Mouse (Mus musculus) forebrain, postnatal 0 days (tissue): ENCODE results near the gene Jazf1. TPM values are rescaled to one million over a fixed set of nuclear protein-coding genes. Genes with fewer than 3 reads are reported as not detected.

Source experiments
- ATAC-seq: fragments of 200-750 bp; cut with Nextera tagmentation; 2 replicates; pipeline ENCODE4 v1.8.0; 2017; ENCODE audit warnings: mild to moderate bottlenecking, moderate library complexity
- DNase-seq: peaks from one replicate; pipeline ENCODE4 v3.0.0-alpha.2; 2015
- H3K27ac ChIP-seq: fragments of 300-500 bp; sonication (generic); 2 replicates; pipeline ENCODE4 v1.5.1; 2014; ENCODE audit warnings: low read depth, mild to moderate bottlenecking, antibody characterized with exemption, low read length, moderate library complexity, mixed read lengths
- H3K27me3 ChIP-seq: fragments of 300-500 bp; sonication (generic); 2 replicates; pipeline ENCODE4 v1.6.1; 2014; ENCODE audit warnings: mild to moderate bottlenecking, low read length, mixed read lengths; ENCODE audit not compliant: insufficient read depth
- H3K36me3 ChIP-seq: fragments of 300-500 bp; sonication (generic); 2 replicates; pipeline ENCODE4 v1.6.1; 2014; ENCODE audit warnings: mild to moderate bottlenecking, moderate library complexity; ENCODE audit not compliant: insufficient read depth
- H3K4me1 ChIP-seq: fragments of 300-500 bp; sonication (generic); 2 replicates; pipeline ENCODE4 v1.6.1; 2014; ENCODE audit warnings: antibody characterized with exemption; ENCODE audit not compliant: insufficient read depth
- H3K4me2 ChIP-seq: fragments of 300-500 bp; sonication (generic); 2 replicates; pipeline ENCODE4 v1.6.1; 2014; ENCODE audit warnings: low read depth, mild to moderate bottlenecking, moderate library complexity
- H3K4me3 ChIP-seq: fragments of 300-500 bp; sonication (generic); 2 replicates; pipeline ENCODE4 v1.5.1; 2014; ENCODE audit warnings: low read depth, low read length, mixed read lengths
- H3K9ac ChIP-seq: fragments of 300-500 bp; sonication (generic); 2 replicates; pipeline ENCODE4 v1.6.1; 2014; ENCODE audit warnings: mild to moderate bottlenecking
- H3K9me3 ChIP-seq: fragments of 300-500 bp; sonication (generic); 2 replicates; pipeline ENCODE4 v1.6.1; 2016; ENCODE audit warnings: low read length
- CTCF ChIP-seq: sonication (generic); IDR thresholded peaks from 2 replicates; pipeline ENCODE4 v1.5.1; 2016; ENCODE audit warnings: antibody characterized with exemption, control low read depth, low read depth
- WGBS: fragments of 180-500 bp; shearing (Covaris S2); extraction: QIAGEN DNeasy Blood & Tissue Kit; methylation state at CpG from one replicate; pipeline ENCODE4 v1.1.7; 2014; 5-methylcytosine and 5-hydroxymethylcytosine counted together
- polyA plus RNA-seq: library from polyadenylated mRNA; unstranded; fragments of >200 nt; fragmentation: Nextera tagmentation; extraction: Ambion mirVana; gene quantifications from 2 replicates; pipeline ENCODE4 v1.2.1, GENCODE M21; 2015
- total RNA-seq: library from RNA; depleted of rRNA; stranded (reverse); fragments of >200 nt; gene quantifications from 2 replicates; pipeline ENCODE4 v1.2.3, GENCODE M21; 2014

The Jazf1 gene
- total and polyA plus RNA-seq, 2 experiments from 2014 or later: 50.8 to 71.7 TPM

DNA sequence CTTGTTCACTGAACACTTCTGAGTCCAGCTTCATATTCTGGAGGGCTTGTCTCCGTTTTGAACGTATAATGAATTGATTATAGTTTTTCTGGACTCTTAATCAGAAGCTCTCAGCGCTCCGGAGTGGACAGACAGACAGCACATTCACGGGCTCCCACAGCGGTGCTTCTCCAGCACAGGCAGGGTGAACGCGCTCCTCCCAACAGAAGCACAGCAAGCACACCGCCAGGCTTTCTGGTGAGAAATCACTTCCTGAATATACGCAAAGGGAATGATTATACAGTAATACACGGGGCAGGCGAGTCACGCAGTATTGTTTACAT is 174.0 kb downstream of the Jazf1 start:
- H3K9me3 ChIP-seq: no peaks in the 10 kb centered on the region
- H3K27ac ChIP-seq: 0 out of 2 replicates have a peak overlapping the region, but pooled peaks have one; percentile 2
- H3K36me3 ChIP-seq: no peaks in the 10 kb centered on the region
- 11% methylated on average over 13 of the region's 13 CpGs for WGBS
- peak; percentile 26 for DNase-seq
- TF ChIP-seq CTCF: no peak
- ATAC-seq: peak; percentile 32
- H3K27me3 ChIP-seq: no peaks in the 10 kb centered on the region
- peak overlapping the region; percentile 15; the same call in 1 of the 2 replicates for H3K9ac ChIP-seq
- peak overlapping the region; percentile 1; the same call in 1 of the 2 replicates for H3K4me3 ChIP-seq
- H3K4me2 ChIP-seq: peak overlapping the region; percentile 36; the same call in 1 of the 2 replicates
- peaks cover 13% of the 10 kb centered on the region; the same call in 1 of the 2 replicates for H3K4me1 ChIP-seq

GRCm38 (mm10) chr6:52893811-52894500 is 174.5 kb downstream of the Jazf1 start:
- Histone ChIP-seq H3K4me1 (peaks cover 13% of the 10 kb centered on the region; the same call in 1 of the 2 replicates), H3K36me3 (no peaks in the 10 kb centered on the region), H3K9ac (peak overlapping the region; percentile 15; the same call in 1 of the 2 replicates), H3K4me2 (peak overlapping the region; percentile 36; the same call in 1 of the 2 replicates), H3K27me3 (no peaks in the 10 kb centered on the region), H3K9me3 (no peaks in the 10 kb centered on the region), H3K4me3 (0 out of 2 replicates have a peak overlapping the region, but pooled peaks have one; percentile 1), H3K27ac (no peak overlapping the region)
- TF ChIP-seq CTCF: no peak
- DNase-seq: peak; percentile 44
- peak; percentile 51 for ATAC-seq
- 14% methylated on average over 9 of the region's 9 CpGs for WGBS

DNA sequence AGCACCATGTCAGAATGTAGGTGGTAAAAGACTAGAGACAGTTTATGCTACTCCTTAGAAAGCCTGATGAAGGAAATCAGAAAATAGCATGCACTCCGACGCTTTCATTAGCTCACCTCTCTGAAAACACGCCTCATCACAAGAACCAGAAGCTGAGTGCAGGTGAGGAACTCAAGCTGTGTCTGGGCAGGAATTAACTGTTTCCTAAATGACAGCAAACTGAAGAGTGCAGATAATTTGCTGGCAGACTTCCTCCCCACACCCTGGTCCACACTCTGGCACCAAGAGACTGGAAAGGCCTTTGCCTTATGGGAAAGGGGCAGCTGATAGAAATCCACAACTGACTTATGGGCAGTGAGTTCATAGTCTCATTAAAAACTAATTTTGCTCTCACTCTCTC is 175.5 kb downstream of the Jazf1 start:
- Histone ChIP-seq H3K9me3 (no peaks in the 10 kb centered on the region), H3K4me3 (no peak overlapping the region), H3K36me3 (no peaks in the 10 kb centered on the region), H3K27ac (no peak overlapping the region), H3K9ac (no peak overlapping the region), H3K27me3 (no peaks in the 10 kb centered on the region), H3K4me1 (peaks cover 13% of the 10 kb centered on the region; the same call in 1 of the 2 replicates), H3K4me2 (no peak overlapping the region)
- DNase-seq (no peak), ATAC-seq (no peak)
- no peak for TF ChIP-seq CTCF
- WGBS: 62% methylated on average over 3 of the region's 3 CpGs

DNA sequence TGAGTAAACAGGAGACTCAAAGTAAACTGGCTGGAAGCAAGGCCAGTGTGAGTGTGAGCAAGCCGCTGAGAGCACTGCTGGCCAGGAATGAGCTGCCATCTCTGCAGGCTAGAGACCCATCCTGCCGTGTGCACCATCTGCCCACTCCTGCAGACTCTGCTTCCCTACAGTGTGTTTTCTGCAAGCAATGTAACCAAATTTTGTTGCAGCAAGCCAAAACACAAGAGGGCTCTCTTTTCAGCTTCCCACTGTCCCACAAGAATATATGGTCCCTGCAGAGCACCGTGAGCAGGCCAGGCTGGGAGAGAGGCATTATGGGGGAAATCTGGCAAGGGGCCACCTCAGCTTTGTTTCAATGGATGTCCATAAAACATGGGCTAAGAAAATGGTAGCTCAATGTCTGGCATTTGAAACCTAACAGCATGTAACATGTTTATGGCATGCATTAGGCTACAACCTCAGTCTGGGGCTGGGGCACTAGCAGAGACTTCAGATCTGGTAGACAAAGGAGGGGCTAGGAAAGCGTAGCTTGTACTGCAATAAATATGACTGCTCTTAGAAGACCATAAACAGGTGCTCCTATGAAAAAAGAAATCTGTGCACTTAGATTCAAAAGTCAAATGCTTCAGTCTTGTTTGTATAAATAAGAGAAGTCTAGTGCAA is 180.8 kb downstream of the Jazf1 start:
- Histone ChIP-seq H3K27me3 (no peaks in the 10 kb centered on the region), H3K9ac (no peak overlapping the region), H3K27ac (no peak overlapping the region), H3K9me3 (no peaks in the 10 kb centered on the region), H3K4me3 (no peak overlapping the region), H3K36me3 (no peaks in the 10 kb centered on the region), H3K4me1 (no peaks in the 10 kb centered on the region), H3K4me2 (no peak overlapping the region)
- TF ChIP-seq CTCF: no peak
- DNase-seq: no peak
- WGBS: 46% methylated on average over 4 of the region's 4 CpGs
- no peak; the same call in 1 of the 2 replicates for ATAC-seq

- H3K36me3 ChIP-seq: no peaks in the 10 kb centered on the region
- no peaks in the 10 kb centered on the region for H3K9me3 ChIP-seq
- H3K27me3 ChIP-seq: no peaks in the 10 kb centered on the region
- H3K9ac ChIP-seq: no peak overlapping the region
- H3K4me1 ChIP-seq: no peaks in the 10 kb centered on the region
- no peak overlapping the region for H3K27ac ChIP-seq
- no peak overlapping the region for H3K4me2 ChIP-seq
- WGBS: 83% methylated on average over 2 of the region's 2 CpGs
- DNase-seq: no peak
- no peak for TF ChIP-seq CTCF
- ATAC-seq: no peak
- H3K4me3 ChIP-seq: no peak overlapping the region
Observed at GRCm38 (mm10) chr6:52883773-52884172, 184.7 kb downstream of the Jazf1 start.

GRCm38 (mm10) chr6:52877176-52877575 is 191.3 kb downstream of the Jazf1 start:
- H3K36me3 ChIP-seq: no peaks in the 10 kb centered on the region
- no peak overlapping the region for H3K4me3 ChIP-seq
- no peak overlapping the region for H3K27ac ChIP-seq
- TF ChIP-seq CTCF: no peak
- no peaks in the 10 kb centered on the region for H3K4me1 ChIP-seq
- ATAC-seq (no peak), DNase-seq (no peak)
- H3K27me3 ChIP-seq: 0 out of 2 replicates have a peak, but pooled peaks cover under 1% of the 10 kb centered on the region
- H3K9ac ChIP-seq: no peak overlapping the region
- WGBS: 55% methylated on average over 4 of the region's 4 CpGs
- no peaks in the 10 kb centered on the region for H3K9me3 ChIP-seq
- no peak overlapping the region for H3K4me2 ChIP-seq

- no peaks in the 10 kb centered on the region for H3K9me3 ChIP-seq
- DNase-seq: no peak
- H3K36me3 ChIP-seq: no peaks in the 10 kb centered on the region
- H3K4me1 ChIP-seq: no peaks in the 10 kb centered on the region
- H3K27ac ChIP-seq: no peak overlapping the region
- WGBS: 21% methylated on average over 2 of the region's 2 CpGs
- no peak for TF ChIP-seq CTCF
- H3K4me3 ChIP-seq: no peak overlapping the region
- no peak overlapping the region for H3K4me2 ChIP-seq
- ATAC-seq: no peak
- no peak overlapping the region for H3K9ac ChIP-seq
- peaks cover 15% of the 10 kb centered on the region for H3K27me3 ChIP-seq
Observed at GRCm38 (mm10) chr6:52871306-52871705, 197.1 kb downstream of the Jazf1 start.
